Mouse (Mus musculus) brain, embryonic 14.5 days (tissue): Measurements from ENCODE around the gene Tgfbr2. TPM values are rescaled to one million over a fixed set of nuclear protein-coding genes. Genes with fewer than 3 reads are reported as not detected.
A peak's percentile ranks its signal among the peaks of the same experiment; 100 is the strongest.

Experiments used
- DNase-seq: peaks from one replicate; pipeline ENCODE4 v3.0.0-alpha.2; 2011; ENCODE audit warnings: low read depth
- CTCF ChIP-seq: fragments of 200-500 bp; IDR thresholded peaks from 2 replicates; pipeline ENCODE4 v1.5.1; 2012; ENCODE audit warnings: inconsistent platforms, mild to moderate bottlenecking, moderate library complexity, borderline replicate concordance; ENCODE audit not compliant: insufficient read depth, insufficient read length; ENCODE audit errors: extremely low read depth
- POLR2A ChIP-seq: fragments of 200-500 bp; IDR thresholded peaks from 2 replicates; pipeline ENCODE4 v1.6.1; 2012; ENCODE audit warnings: mild to moderate bottlenecking, inconsistent platforms, borderline replicate concordance; ENCODE audit not compliant: poor library complexity, insufficient read depth, insufficient read length, severe bottlenecking; ENCODE audit errors: extremely low read depth
- polyA plus RNA-seq: library from polyadenylated mRNA; depleted of rRNA; stranded (reverse); fragments of >200 nt; gene quantifications from 2 replicates; pipeline ENCODE4 v1.2.3, GENCODE M21; 2012; rRNA removed

The Tgfbr2 gene
- 9.1 and 13.6 TPM in 2 replicates for polyA plus RNA-seq

DNA sequence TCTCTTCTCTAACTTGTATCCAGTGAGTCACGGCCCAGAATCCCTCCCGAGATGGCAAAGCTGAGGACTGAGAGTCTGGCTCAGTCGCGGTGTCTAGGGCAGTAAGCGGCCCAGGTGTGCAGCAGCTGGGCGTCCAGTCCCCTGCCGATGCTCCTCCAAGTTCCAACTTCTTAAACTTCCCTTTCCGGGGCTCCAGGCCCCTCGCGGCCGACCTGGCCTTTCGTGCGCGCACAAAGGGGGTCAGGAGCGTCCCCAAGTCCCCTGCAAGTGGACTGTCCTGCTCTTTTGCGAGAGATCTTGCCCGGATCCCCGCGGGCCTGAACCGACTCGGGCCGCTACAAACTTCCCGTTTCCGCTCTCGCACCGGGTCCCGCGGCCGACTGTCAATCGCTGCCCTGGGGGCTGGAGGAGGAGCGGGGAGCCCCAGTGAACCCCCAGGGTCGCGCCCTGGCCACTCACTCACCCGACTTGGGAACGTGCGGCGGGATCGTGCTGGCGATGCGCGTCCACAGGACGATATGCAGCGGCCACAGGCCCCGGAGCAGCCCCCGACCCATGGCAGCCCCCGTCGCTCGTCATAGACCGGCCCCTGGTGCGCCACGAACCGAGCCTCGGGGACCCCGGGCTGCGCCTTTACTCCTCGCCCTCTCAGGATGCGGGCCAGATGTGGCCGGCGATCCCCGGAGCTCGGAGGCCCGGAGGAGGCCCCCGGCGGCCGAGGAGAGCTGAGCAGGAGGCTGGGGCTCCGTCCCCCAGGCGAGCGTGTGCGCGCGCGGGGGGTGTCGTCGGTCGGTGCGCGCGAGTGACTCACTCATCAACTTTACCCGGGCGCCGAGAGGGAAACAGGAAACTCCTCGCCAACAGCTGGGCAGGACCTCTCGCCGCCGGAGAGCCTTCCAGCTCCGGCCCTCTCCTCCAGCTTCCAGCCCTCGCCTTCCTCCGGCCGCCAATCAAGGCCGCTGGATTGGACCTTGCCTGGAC, at the start of gene Tgfbr2:
TSS of gene Tgfbr2 (minus strand) at position 880 of the 981 bp plus-strand sequence.
- TF ChIP-seq POLR2A (no peak), CTCF (no peak)
- DNase-seq, result peak; percentile 62

DNA sequence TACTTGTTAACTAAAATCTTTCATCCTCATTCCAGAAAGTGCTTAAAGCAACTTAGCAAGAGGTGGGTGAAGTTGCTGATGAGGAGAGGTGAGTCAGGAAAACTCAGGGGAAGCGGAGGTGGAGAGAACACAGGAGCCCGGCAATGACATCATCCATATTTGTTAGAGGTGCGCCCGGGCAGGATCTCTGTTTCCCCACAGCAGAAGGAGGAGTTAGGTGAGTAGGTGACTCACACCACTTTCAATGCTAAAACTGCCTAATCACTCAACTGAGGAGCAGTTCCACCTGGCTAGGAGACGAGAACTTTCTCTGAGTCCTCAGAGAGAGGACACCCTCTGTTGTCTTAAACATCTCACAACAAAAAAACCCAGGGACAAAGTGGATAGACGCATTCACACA, 48.2 kb upstream of the Tgfbr2 start:
- DNase-seq, result no peak
- no peak for TF ChIP-seq CTCF
- no peak for TF ChIP-seq POLR2A

GRCm38 (mm10) chr9:116222643-116223042, 47.5 kb upstream of the Tgfbr2 start:
- no peak for DNase-seq
- no peak for TF ChIP-seq CTCF
- no peak for TF ChIP-seq POLR2A

DNA sequence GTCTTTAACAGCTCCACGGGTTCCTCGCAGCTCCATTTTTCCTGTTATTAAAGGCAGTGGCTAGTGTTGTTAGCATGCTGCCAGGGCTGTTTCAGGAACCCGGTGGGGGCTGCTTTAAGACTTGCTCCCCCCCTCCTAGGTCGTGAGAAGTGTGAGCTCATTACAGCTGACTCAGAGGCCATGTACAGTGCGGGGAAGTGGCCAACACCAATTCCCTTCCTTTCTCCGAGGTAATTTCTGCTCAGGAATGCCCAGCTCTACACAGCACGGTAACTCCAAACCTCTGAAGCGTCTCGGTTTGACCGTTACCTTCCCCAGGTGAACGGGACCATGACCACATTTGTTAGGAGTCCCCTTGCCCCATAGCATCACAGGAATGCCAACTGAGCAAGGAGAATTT, 46.8 kb upstream of the Tgfbr2 start:
- DNase-seq, result peak; percentile 26
- TF ChIP-seq CTCF, result no peak
- no peak for TF ChIP-seq POLR2A

- TF ChIP-seq CTCF (no peak), POLR2A (no peak)
Observed at GRCm38 (mm10) chr9:116221565-116221964, 46.4 kb upstream of the Tgfbr2 start.

GRCm38 (mm10) chr9:116220616-116221015, 45.5 kb upstream of the Tgfbr2 start:
- no peak for TF ChIP-seq CTCF
- no peak for DNase-seq

More at GRCm38 (mm10) chr9:116221565-116221964, 46.4 kb upstream of the Tgfbr2 start:
- no peak for DNase-seq

- TF ChIP-seq CTCF, result no peak
- no peak for TF ChIP-seq POLR2A
- no peak for DNase-seq
Observed at GRCm38 (mm10) chr9:116220159-116220515, 45.0 kb upstream of the Tgfbr2 start.

GRCm38 (mm10) chr9:116219234-116220158, 44.3 kb upstream of the Tgfbr2 start:
- TF ChIP-seq POLR2A (no peak), CTCF (no peak)
- DNase-seq, result peak; percentile 41

- no peak for TF ChIP-seq POLR2A
- TF ChIP-seq CTCF, result no peak
- DNase-seq, result peak; percentile 81
Observed at GRCm38 (mm10) chr9:116218780-116219179, 43.6 kb upstream of the Tgfbr2 start.

GRCm38 (mm10) chr9:116217099-116217498, 41.9 kb upstream of the Tgfbr2 start:
- TF ChIP-seq CTCF (no peak), POLR2A (no peak)
- no peak for DNase-seq

GRCm38 (mm10) chr9:116216677-116217076, 41.5 kb upstream of the Tgfbr2 start:
- TF ChIP-seq POLR2A, result no peak
- no peak for TF ChIP-seq CTCF
- no peak for DNase-seq

DNA sequence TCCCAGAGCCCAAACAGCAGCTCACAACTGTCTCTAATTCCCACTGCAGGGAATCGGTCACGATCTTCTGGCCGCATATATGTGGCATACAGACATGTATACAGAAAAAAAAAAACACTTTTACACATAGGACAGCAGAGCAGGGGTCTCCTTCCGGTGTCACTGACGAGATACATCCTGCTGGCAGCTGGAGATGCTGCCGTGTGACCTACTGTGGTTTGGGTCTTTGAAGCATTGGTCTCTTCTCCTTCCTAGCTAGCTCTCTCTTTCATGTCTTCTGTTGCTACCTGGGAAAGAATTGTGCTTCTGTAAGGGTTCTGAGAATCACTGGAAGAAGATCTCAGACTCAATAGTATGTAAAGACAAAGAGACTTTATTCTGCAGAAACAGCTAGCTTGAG, 39.1 kb upstream of the Tgfbr2 start:
- TF ChIP-seq CTCF (no peak), POLR2A (no peak)

More for the DNA sequence above, 39.1 kb upstream of the Tgfbr2 start:
- no peak for DNase-seq
